Mouse (Mus musculus) macrophage (primary cell): ENCODE results near the gene Thy1. TPM values are rescaled to one million over a fixed set of nuclear protein-coding genes. Genes with fewer than 3 reads are reported as not detected.

Experiments used
- H3K27ac ChIP-seq: fragments of 350-480 bp; formaldehyde crosslinking; 2 replicates; pipeline ENCODE4 v1.9.0; 2021
- H3K36me3 ChIP-seq: fragments of 350-480 bp; formaldehyde crosslinking; 2 replicates; pipeline ENCODE4 v1.9.0; 2021; ENCODE audit errors: inconsistent target
- H3K4me3 ChIP-seq: fragments of 350-480 bp; formaldehyde crosslinking; 2 replicates; pipeline ENCODE4 v1.9.0; 2021; ENCODE audit errors: inconsistent target
- H3K79me2 ChIP-seq: fragments of 350-480 bp; formaldehyde crosslinking; 2 replicates; pipeline ENCODE4 v1.9.0; 2021; ENCODE audit errors: inconsistent target
- WGBS: methylation state at CpG from one replicate; pipeline ENCODE4 v1.1.7; 2026; ENCODE audit warnings: inconsistent platforms; ENCODE audit not compliant: missing documents; 5-methylcytosine and 5-hydroxymethylcytosine counted together
- polyA plus RNA-seq: library from polyadenylated mRNA; stranded (reverse); fragments of 250-400 nt; gene quantifications from 3 replicates; pipeline ENCODE4 v1.2.4, GENCODE M21; 2018; ENCODE audit warnings: inconsistent platforms

Gene Thy1
- polyA plus RNA-seq, 1 experiment from 2014 or later, result 0.87 TPM

DNA sequence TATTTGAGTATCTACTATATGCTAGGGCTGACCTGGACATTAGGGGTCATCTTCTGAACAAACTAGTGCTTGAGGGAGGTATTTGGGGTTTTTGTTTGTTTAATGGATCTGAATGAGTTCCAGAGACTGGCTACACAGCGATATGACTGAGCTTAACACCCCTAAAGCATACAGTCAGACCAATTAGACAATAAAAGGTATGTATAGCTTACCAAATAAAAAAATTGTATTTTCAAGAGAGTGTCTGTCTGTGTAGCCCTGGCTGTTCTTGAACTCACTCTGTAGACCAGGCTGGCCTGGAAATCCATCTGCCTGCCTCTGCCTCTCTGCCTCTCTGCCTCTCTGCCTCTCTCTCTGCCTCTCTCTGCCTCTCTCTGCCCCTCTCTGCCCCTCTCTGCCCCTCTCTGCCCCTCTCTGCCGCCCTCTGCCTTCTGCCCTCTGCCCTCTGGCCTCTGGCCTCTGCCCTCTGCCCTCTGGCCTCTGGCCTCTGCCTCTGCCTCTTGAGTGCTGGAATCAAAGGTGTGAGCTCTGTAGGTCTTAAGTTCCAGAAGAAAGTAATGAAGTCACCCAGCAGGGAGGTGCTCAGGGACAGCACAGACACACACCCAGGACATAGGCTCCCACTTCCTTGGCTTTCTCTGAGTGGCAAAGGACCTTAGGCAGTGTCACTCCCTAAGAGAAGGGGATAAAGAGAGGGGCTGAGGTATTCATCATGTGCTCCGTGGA, 2.1 kb downstream of the Thy1 start:
- Histone ChIP-seq H3K4me3 (no peak overlapping the region), H3K79me2 (no peaks in the 10 kb centered on the region), H3K27ac (no peak overlapping the region), H3K36me3 (no peaks in the 10 kb centered on the region)
- 96% methylated on average over 3 of the region's 3 CpGs for WGBS

- H3K36me3 ChIP-seq, result no peaks in the 10 kb centered on the region
- H3K4me3 ChIP-seq, result no peak overlapping the region
- H3K79me2 ChIP-seq, result no peaks in the 10 kb centered on the region
- H3K27ac ChIP-seq, result no peak overlapping the region
- 92% methylated on average over 5 of the region's 5 CpGs for WGBS
These were observed 2.7 kb downstream of the Thy1 start for GRCm38 (mm10) chr9:44045884-44046272.

GRCm38 (mm10) chr9:44046426-44046825, 3.2 kb downstream of the Thy1 start:
- Histone ChIP-seq H3K27ac (no peak overlapping the region), H3K36me3 (no peaks in the 10 kb centered on the region), H3K79me2 (no peaks in the 10 kb centered on the region), H3K4me3 (no peak overlapping the region)
- WGBS, result 64% methylated on average over 12 of the region's 12 CpGs

- Histone ChIP-seq H3K4me3 (no peak overlapping the region), H3K27ac (no peak overlapping the region), H3K79me2 (no peaks in the 10 kb centered on the region), H3K36me3 (no peaks in the 10 kb centered on the region)
- 8% methylated on average over 6 of the region's 6 CpGs for WGBS
These were observed 3.9 kb downstream of the Thy1 start for GRCm38 (mm10) chr9:44047071-44047470.

GRCm38 (mm10) chr9:44047571-44048490, 4.6 kb downstream of the Thy1 start:
- no peak overlapping the region for H3K27ac ChIP-seq
- H3K36me3 ChIP-seq, result no peaks in the 10 kb centered on the region
- H3K4me3 ChIP-seq, result no peak overlapping the region
- 55% methylated on average over 14 of the region's 14 CpGs for WGBS
- no peaks in the 10 kb centered on the region for H3K79me2 ChIP-seq

- no peak overlapping the region for H3K4me3 ChIP-seq
- no peaks in the 10 kb centered on the region for H3K36me3 ChIP-seq
- WGBS, result 88% methylated on average over 15 of the region's 15 CpGs
- H3K79me2 ChIP-seq, result no peaks in the 10 kb centered on the region
- H3K27ac ChIP-seq, result no peak overlapping the region
These were observed 5.6 kb downstream of the Thy1 start for GRCm38 (mm10) chr9:44048541-44049380.

DNA sequence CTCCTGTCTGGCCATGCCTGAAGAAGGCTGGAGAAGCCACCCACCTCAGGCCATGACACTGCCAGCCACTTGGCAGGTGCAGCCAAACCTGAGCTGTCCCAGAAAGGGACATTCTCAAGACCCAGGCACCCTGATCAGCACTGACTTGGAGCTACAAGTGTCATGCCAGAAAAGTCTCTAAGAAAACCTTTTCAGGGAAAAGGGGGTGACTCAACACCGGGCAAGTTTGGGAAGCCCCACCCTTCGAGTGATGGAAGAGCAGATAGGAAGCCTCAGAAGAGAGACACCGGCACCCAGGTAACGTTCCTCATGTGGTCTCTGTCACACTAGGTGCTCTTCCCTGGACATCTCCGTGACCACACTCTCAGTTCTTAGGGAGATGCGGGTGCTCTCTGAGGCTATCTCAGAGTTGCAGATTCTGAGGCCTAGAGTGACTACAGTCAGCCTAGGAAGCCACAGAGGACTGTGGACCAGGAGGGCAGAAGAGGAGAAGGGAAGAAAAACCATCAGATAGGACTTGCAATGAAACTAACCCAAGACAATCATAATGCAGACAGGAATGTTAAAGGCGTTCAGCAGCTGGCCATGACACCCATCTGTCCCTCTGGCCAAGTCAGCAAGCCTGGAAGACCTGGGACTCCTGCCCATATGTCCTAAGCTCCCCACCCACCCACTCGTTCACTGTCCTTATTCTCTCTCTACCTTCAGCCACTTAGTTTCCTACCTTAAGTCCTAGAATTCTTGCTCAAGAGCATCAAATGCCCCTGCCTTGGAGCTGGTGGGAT, 6.4 kb downstream of the Thy1 start:
- Histone ChIP-seq H3K36me3 (no peaks in the 10 kb centered on the region), H3K4me3 (no peak overlapping the region), H3K27ac (no peak overlapping the region), H3K79me2 (no peaks in the 10 kb centered on the region)
- WGBS, result 94% methylated on average over 8 of the region's 8 CpGs

- WGBS, result 85% methylated on average over 3 of the region's 3 CpGs
- Histone ChIP-seq H3K36me3 (no peaks in the 10 kb centered on the region), H3K4me3 (no peak overlapping the region), H3K79me2 (no peaks in the 10 kb centered on the region), H3K27ac (no peak overlapping the region)
These were observed 9.7 kb downstream of the Thy1 start for GRCm38 (mm10) chr9:44052855-44053254.

GRCm38 (mm10) chr9:44053936-44054335, 10.8 kb downstream of the Thy1 start:
- no peaks in the 10 kb centered on the region for H3K79me2 ChIP-seq
- no peak overlapping the region for H3K27ac ChIP-seq
- no peak overlapping the region for H3K4me3 ChIP-seq
- 82% methylated on average over 1 of the region's 1 CpGs for WGBS
- H3K36me3 ChIP-seq, result no peaks in the 10 kb centered on the region

DNA sequence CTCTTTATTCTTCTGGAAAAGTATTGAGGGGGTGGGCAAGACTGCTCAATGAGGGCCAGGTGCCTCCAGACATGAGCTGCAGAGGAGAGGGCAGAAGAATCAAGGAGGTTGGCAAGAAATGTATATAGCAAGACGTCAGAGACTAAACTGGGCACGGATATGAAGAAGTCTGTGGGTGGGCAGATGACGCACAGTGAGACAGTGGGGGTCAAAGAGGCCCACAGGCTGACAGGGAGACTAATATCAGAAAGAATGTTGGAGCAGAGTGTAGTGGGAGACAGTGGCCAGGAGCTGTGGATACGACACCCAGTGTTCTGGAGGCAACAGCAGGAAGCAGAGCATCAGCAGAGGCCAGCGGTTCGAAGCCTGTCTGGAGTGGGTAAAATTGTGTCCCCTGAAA, 15.4 kb downstream of the Thy1 start:
- no peaks in the 10 kb centered on the region for H3K36me3 ChIP-seq
- no peak overlapping the region for H3K4me3 ChIP-seq
- H3K79me2 ChIP-seq, result no peaks in the 10 kb centered on the region
- no peak overlapping the region for H3K27ac ChIP-seq
- 78% methylated on average over 6 of the region's 6 CpGs for WGBS

DNA sequence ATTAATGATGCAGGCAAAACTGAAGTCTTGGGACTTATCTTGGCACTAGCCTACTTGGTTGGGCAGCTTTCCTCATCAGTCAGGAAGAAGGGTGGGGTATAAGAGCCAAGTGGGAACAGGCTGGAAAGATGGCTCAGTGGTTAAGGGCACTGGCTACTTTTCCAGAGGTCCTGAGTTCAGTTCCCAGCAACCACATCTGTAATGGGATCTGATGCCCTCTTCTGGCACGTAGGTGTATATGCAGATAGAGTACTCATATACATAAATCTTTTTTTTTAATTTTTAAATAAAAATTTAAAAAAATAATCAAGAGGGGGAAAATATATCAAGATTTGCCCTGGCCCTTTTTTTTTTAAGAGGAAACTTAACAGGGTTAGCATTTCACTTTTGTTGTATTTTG, 22.0 kb downstream of the Thy1 start:
- no peak overlapping the region for H3K4me3 ChIP-seq
- WGBS, result 43% methylated on average over 1 of the region's 1 CpGs
- no peak overlapping the region for H3K27ac ChIP-seq
- no peaks in the 10 kb centered on the region for H3K79me2 ChIP-seq
- H3K36me3 ChIP-seq, result no peaks in the 10 kb centered on the region

- Histone ChIP-seq H3K79me2 (no peaks in the 10 kb centered on the region), H3K4me3 (no peak within 1 kb of the TSS), H3K36me3 (no peaks in the 10 kb centered on the region), H3K27ac (no peak within 1 kb of the TSS)
- WGBS, result 1% methylated on average over 38 of the region's 38 CpGs
These were observed 23.6 kb downstream of the Thy1 start, which contains the start of gene Usp2 for GRCm38 (mm10) chr9:44066785-44067225. Gene Usp2, plus strand, starts transcription at chr9:44067021.

DNA sequence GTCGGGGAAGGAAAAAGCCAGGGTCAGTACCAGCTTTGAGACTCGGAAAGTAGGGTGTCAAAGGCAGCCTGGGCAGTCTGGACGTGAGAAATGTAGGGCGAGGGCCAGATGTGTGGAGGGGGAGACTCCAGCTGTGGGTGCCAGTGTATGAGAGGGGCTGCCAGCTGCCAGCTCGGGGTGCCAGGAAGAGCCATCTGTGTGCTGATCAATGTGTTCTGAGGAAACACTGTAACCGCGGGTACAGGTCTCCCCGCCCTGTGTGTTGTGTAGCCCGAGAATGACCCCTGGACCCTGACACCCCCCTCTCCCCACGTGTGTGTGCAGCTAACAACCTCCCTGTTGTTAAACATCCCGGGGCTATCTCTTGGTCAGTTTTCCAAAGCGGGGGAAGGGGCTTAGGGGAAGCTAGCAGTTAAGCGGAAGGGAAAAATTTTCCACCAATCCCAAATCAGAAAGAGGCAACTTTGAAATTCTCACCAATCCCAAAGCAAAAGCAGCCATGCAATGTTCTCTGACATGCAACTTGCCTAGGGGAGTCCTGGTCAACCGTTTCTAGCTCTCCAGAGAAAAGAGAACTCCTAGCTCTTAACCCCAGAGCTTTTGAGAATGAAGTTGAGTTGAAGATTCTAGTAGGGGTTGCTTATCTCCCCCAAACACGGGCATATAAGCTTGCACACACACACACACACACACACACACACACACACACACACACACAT, 24.2 kb downstream of the Thy1 start:
- Histone ChIP-seq H3K36me3 (no peaks in the 10 kb centered on the region), H3K27ac (no peak overlapping the region), H3K4me3 (no peak overlapping the region), H3K79me2 (no peaks in the 10 kb centered on the region)
- WGBS, result 14% methylated on average over 15 of the region's 15 CpGs
